Mouse (Mus musculus): ENCODE results near the gene Gpr179.
"Not testable (repeated sequence)": the region's sequence is repeated elsewhere in the genome, so short reads cannot be mapped to it uniquely, and the experiment has no call there.

The Gpr179 gene

GRCm38 (mm10) chr11:97354646-97355045, 2.8 kb upstream of the Gpr179 start:
- no peak for DNase-seq

GRCm38 (mm10) chr11:97352935-97353597, 1.2 kb upstream of the Gpr179 start:
- DNase-seq = no peak

GRCm38 (mm10) chr11:97350035-97350434, 1.8 kb downstream of the Gpr179 start:
- DNase-seq = peak; percentile 78

- no peak for DNase-seq
Measured at GRCm38 (mm10) chr11:97347291-97347690, 4.6 kb downstream of the Gpr179 start.

GRCm38 (mm10) chr11:97346383-97346782, 5.5 kb downstream of the Gpr179 start:
- DNase-seq = peak; percentile 78

GRCm38 (mm10) chr11:97345446-97345845, 6.4 kb downstream of the Gpr179 start:
- no peak for DNase-seq

GRCm38 (mm10) chr11:97343619-97344018, 8.3 kb downstream of the Gpr179 start:
- no peak for DNase-seq

- no peak for DNase-seq
Measured at GRCm38 (mm10) chr11:97343175-97343574, 8.7 kb downstream of the Gpr179 start.

- peak; percentile 83 for DNase-seq
Measured at GRCm38 (mm10) chr11:97338977-97339315, 12.9 kb downstream of the Gpr179 start.

GRCm38 (mm10) chr11:97338302-97338976, 13.4 kb downstream of the Gpr179 start:
- DNase-seq = no peak

GRCm38 (mm10) chr11:97337363-97337762, 14.5 kb downstream of the Gpr179 start:
- no peak for DNase-seq

- no peak for DNase-seq
Measured at GRCm38 (mm10) chr11:97336751-97337345, 15.0 kb downstream of the Gpr179 start.

- no peak for DNase-seq
Measured at GRCm38 (mm10) chr11:97336238-97336637, 15.6 kb downstream of the Gpr179 start.

- no peak for DNase-seq
Measured at GRCm38 (mm10) chr11:97334400-97334799, 17.5 kb downstream of the Gpr179 start.

GRCm38 (mm10) chr11:97333896-97334295, 18.0 kb downstream of the Gpr179 start:
- DNase-seq = no peak

GRCm38 (mm10) chr11:97333044-97333443, 18.8 kb downstream of the Gpr179 start:
- no peak for DNase-seq

GRCm38 (mm10) chr11:97331231-97332190, 20.4 kb downstream of the Gpr179 start:
- no peak for DNase-seq

GRCm38 (mm10) chr11:97330315-97330714, 21.6 kb downstream of the Gpr179 start:
- DNase-seq = no peak

GRCm38 (mm10) chr11:97328148-97328547, 23.7 kb downstream of the Gpr179 start:
- DNase-seq = no peak

- DNase-seq = no peak
Measured at GRCm38 (mm10) chr11:97325224-97325623, 26.7 kb downstream of the Gpr179 start.

GRCm38 (mm10) chr11:97321894-97322600, 29.8 kb downstream of the Gpr179 start:
- DNase-seq = not testable (repeated sequence)

GRCm38 (mm10) chr11:97321197-97321596, 30.7 kb downstream of the Gpr179 start:
- no peak for DNase-seq

All from cerebellum, adult 9-11 months (tissue).